Mouse (Mus musculus) erythroblast, embryonic 14.5 days (primary cell): ENCODE results near the gene Rnf34. TPM values are rescaled to one million over a fixed set of nuclear protein-coding genes. Genes with fewer than 3 reads are reported as not detected.
A peak's percentile ranks its signal among the peaks of the same experiment; 100 is the strongest.

Source experiments
- H3K27me3 ChIP-seq: 2 replicates; pipeline ENCODE4 v1.6.1; 2012; ENCODE audit warnings: inconsistent platforms; ENCODE audit not compliant: control insufficient read depth
- H3K36me3 ChIP-seq: 2 replicates; pipeline ENCODE4 v1.6.1; 2012; ENCODE audit warnings: mild to moderate bottlenecking, inconsistent platforms; ENCODE audit not compliant: control insufficient read depth
- H3K4me1 ChIP-seq: 2 replicates; pipeline ENCODE4 v1.6.1; 2012; ENCODE audit warnings: inconsistent platforms; ENCODE audit not compliant: control insufficient read depth
- H3K4me3 ChIP-seq: replicated peaks from 2 replicates; pipeline ENCODE3; 2012; ENCODE audit warnings: moderate library complexity, mild to moderate bottlenecking, inconsistent platforms
- H3K9me3 ChIP-seq: 2 replicates; pipeline ENCODE4 v1.6.1; 2012; ENCODE audit warnings: low read length, inconsistent platforms, mixed read lengths; ENCODE audit not compliant: control insufficient read depth
- GATA1 ChIP-seq: IDR thresholded peaks from 2 replicates; pipeline ENCODE4 v1.6.1; 2012; ENCODE audit warnings: low read length, inconsistent platforms, mixed read lengths
- TAL1 ChIP-seq: IDR thresholded peaks from 3 replicates; pipeline ENCODE4 v1.6.1; 2012; ENCODE audit warnings: low read length, inconsistent platforms, mixed read lengths
- polyA plus RNA-seq: library from polyadenylated mRNA; stranded (reverse); fragments of >175 nt; gene quantifications from 2 replicates; pipeline ENCODE4 v1.2.3, GENCODE M21; 2012

Rnf34 gene
- 0.64 and 0.77 TPM in 2 replicates for polyA plus RNA-seq

- peaks cover 32% of the 10 kb centered on the region for H3K4me1 ChIP-seq
- no peaks in the 10 kb centered on the region for H3K36me3 ChIP-seq
- H3K27me3 ChIP-seq: no peaks in the 10 kb centered on the region
- TF ChIP-seq TAL1 (no peak), GATA1 (no peak)
- no peaks in the 10 kb centered on the region for H3K9me3 ChIP-seq
- peak within 1 kb of the TSS; percentile 81 for H3K4me3 ChIP-seq
Observed at GRCm38 (mm10) chr5:122849521-122850318, at the start of gene Rnf34. Rnf34 (plus strand) TSS chr5:122850048.

DNA sequence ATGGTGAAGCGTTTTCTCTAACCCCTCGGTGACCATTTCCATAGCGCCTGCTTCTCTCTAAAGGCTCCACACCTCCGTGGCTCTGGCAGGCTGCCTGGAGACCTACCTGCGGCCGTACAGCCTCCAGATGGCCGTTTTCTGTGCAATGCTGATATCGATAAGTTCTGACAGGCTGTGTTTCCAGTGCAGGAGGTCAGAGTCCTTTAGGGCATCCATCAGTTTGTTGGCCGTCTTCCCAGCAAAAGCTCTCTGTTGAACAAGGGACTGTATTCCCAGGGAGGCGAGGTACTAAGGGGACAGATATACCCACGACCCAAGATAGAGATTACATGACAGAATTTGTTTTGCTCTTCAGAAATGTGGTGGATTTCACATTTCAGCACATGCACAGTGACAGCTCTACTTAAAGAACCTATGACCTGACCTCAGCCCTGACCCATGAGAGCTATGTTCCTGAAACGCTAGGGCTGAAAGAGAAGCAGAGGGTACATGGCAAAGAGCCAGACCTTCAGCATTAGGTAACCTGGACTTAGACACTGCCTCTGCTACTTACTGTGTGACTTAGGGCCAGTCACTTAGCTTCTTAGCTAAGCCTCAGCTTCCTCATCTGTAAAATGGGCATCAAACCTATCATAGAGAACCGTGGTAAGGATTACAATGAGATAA is 49.4 kb upstream of the Rnf34 start:
- Histone ChIP-seq H3K36me3 (peaks cover 97% of the 10 kb centered on the region), H3K4me3 (no peak overlapping the region), H3K9me3 (no peaks in the 10 kb centered on the region), H3K4me1 (peaks cover 13% of the 10 kb centered on the region), H3K27me3 (no peaks in the 10 kb centered on the region)
- no peak for TF ChIP-seq GATA1
- TF ChIP-seq TAL1: no peak

DNA sequence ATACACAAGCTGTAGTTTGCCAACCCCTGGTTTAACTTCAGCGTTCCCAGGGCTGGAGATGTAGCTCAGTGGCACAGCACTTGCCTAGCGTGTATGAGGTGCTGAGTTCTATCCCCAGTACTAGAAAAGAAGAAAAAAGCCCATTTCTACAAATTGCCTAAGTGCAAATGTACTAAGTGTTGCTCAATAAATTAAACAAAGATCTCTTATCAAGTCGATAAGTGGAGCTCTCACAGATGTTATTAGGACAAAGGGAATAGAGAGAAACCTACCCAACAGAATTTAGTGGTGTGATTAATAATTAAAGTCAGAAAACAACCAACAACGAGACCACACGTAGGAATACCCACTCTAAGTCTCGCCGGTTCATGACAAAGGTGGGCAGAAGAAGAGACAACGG is 48.2 kb upstream of the Rnf34 start:
- Histone ChIP-seq H3K36me3 (peaks cover 97% of the 10 kb centered on the region), H3K9me3 (no peaks in the 10 kb centered on the region), H3K4me3 (no peak overlapping the region), H3K4me1 (peaks cover 13% of the 10 kb centered on the region), H3K27me3 (no peaks in the 10 kb centered on the region)
- TF ChIP-seq TAL1: no peak
- TF ChIP-seq GATA1: no peak

- no peak overlapping the region for H3K4me3 ChIP-seq
- no peak for TF ChIP-seq TAL1
- no peak for TF ChIP-seq GATA1
Observed at GRCm38 (mm10) chr5:122802706-122803105, 47.1 kb upstream of the Rnf34 start.

GRCm38 (mm10) chr5:122805503-122805902 is 44.3 kb upstream of the Rnf34 start:
- no peaks in the 10 kb centered on the region for H3K27me3 ChIP-seq
- TF ChIP-seq GATA1: no peak
- no peak for TF ChIP-seq TAL1
- no peak overlapping the region for H3K4me3 ChIP-seq
- H3K9me3 ChIP-seq: no peaks in the 10 kb centered on the region
- H3K4me1 ChIP-seq: no peaks in the 10 kb centered on the region; the same call in 1 of the 2 replicates
- H3K36me3 ChIP-seq: peaks cover 99% of the 10 kb centered on the region

More at GRCm38 (mm10) chr5:122802706-122803105, 47.1 kb upstream of the Rnf34 start:
- Histone ChIP-seq H3K9me3 (no peaks in the 10 kb centered on the region), H3K4me1 (peaks cover 13% of the 10 kb centered on the region), H3K27me3 (no peaks in the 10 kb centered on the region), H3K36me3 (peaks cover 100% of the 10 kb centered on the region)

- Histone ChIP-seq H3K27me3 (no peaks in the 10 kb centered on the region), H3K4me1 (peaks cover 11% of the 10 kb centered on the region), H3K9me3 (no peaks in the 10 kb centered on the region), H3K4me3 (no peak overlapping the region), H3K36me3 (peaks cover 96% of the 10 kb centered on the region)
- TF ChIP-seq TAL1: no peak
- TF ChIP-seq GATA1: no peak
Observed at GRCm38 (mm10) chr5:122811364-122812079, 38.3 kb upstream of the Rnf34 start.

DNA sequence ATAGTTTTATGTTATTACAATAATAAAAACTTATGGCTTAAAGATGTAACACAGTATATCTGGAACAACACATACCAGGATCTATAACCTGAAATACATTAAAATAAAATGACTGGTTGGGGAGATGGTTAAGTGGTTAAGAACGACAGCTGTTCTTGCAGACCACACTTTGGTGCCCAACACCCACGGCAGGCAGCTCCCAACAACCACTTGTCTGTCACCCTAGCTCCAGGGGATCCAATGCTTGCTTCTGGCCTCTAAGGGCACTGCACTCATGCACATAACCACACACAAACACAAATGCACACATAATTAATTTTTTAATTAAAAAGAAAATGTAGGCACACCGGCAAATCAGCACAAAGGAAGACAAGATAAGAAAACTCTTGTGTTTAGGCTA is 37.1 kb upstream of the Rnf34 start:
- H3K4me1 ChIP-seq: peaks cover 14% of the 10 kb centered on the region
- no peak for TF ChIP-seq GATA1
- no peak for TF ChIP-seq TAL1
- H3K27me3 ChIP-seq: no peaks in the 10 kb centered on the region
- no peak overlapping the region for H3K4me3 ChIP-seq
- H3K9me3 ChIP-seq: no peaks in the 10 kb centered on the region
- H3K36me3 ChIP-seq: peaks cover 96% of the 10 kb centered on the region

DNA sequence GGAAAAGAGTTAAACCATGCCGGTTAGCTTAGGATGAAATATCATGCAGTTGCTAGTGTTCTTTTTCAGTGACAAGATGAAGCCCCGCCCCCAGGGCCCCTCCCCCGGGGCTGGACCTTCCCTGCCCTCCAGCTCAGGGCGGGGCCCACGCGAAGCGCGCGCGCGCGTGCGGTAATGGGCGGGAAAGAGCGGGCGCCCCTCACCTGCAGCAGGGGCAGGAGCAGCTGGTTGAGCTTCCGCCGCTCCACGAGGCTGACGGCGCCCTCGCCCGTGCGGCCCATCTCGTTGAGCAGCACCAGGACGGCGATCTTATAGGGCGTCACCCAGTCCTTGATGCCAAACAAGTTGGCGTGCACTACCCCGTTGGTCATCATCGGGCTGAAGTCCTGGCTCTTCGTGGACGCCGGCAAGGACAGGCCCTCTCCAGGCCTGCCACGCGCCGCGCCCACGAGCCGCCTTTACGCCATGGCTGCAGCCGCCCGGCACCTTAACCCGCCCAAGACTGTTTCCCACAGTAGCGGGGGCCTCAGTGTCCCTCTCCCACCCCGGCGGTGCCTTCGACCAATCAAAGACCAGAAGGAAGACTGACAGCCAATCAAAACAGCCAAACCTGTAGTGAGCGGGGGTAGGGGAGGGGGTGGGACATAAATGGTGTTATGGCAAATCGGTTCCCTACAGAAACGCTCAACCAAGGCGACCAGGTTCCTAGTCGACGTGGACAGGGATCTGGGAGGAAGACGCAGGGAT is 28.9 kb upstream of the Rnf34 start, which contains the start of gene Anapc5:
Anapc5 (minus strand) TSS at position 563 of the 747 bp plus-strand sequence.
- H3K36me3 ChIP-seq: peaks cover 43% of the 10 kb centered on the region
- H3K27me3 ChIP-seq: no peaks in the 10 kb centered on the region
- TF ChIP-seq GATA1 (no peak), TAL1 (no peak)
- peaks cover 64% of the 10 kb centered on the region for H3K4me1 ChIP-seq
- H3K9me3 ChIP-seq: no peaks in the 10 kb centered on the region
- H3K4me3 ChIP-seq: peak within 1 kb of the TSS; percentile 87
